Mouse (Mus musculus): Measurements from ENCODE around the gene Prr14l. TPM values are rescaled to one million over a fixed set of nuclear protein-coding genes. Genes with fewer than 3 reads are reported as not detected.

The Prr14l gene
- polyA plus RNA-seq, 1 experiment, result 16.8 TPM

DNA sequence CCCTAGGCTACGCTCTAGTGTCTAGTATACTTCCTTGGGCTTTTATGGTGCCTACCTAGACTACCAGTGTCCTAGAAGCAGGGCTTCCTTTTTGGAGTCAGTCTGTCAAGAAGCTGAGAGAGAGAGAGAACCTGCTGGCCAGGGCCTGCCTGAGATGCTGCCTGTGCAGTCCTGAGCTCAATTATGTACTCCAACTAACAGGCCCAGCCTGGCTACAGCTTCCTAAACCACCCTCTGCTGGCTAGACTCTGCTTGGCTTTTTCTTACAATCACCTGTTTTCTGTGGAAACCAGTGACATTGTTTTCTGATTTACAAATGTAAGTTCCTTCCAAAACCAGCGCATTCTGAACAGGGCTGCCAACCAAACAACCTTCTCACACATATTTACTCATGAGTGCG is 113.9 kb downstream of the Prr14l start:
- Histone ChIP-seq H3K27ac (ENCODE audit: insufficient read depth, low read length) (no peak overlapping the region), H3K4me3 (ENCODE audit: insufficient read depth, low read length) (no peak overlapping the region), H3K4me1 (ENCODE audit: control insufficient read depth, insufficient read depth, low read length) (no peaks in the 10 kb centered on the region)
- TF ChIP-seq POLR2A (IDR thresholded peaks at IDR 0.05; ENCODE audit: low read depth, low read length), result no peak
- no peak for TF ChIP-seq CTCF (IDR thresholded peaks at IDR 0.05; ENCODE audit: borderline replicate concordance, insufficient read depth, low read length)

Other genes starting within 250 kb of the Prr14l start
- 26.4 and 33.0 TPM in 2 replicates for gene Yes1, start 243.1 kb downstream of the Prr14l start, polyA plus RNA-seq (2011; ENCODE audit: insufficient read length, low read depth, missing spikeins)
- 39.9 and 41.3 TPM in 2 replicates for gene Pisd, start 68.6 kb downstream of the Prr14l start, polyA plus RNA-seq (2011; ENCODE audit: insufficient read length, low read depth, missing spikeins)
- not detected in 2 replicates for gene Gm20671, start 27.1 kb downstream of the Prr14l start, polyA plus RNA-seq (2011; ENCODE audit: insufficient read length, low read depth, missing spikeins)
- gene Depdc5, start 9.4 kb upstream of the Prr14l start, polyA plus RNA-seq (2011; ENCODE audit: insufficient read length, low read depth, missing spikeins), result 17.6 and 22.4 TPM in 2 replicates
- 306 and 356 TPM in 2 replicates for gene Ywhah, start 164.6 kb upstream of the Prr14l start, polyA plus RNA-seq (2011; ENCODE audit: insufficient read length, low read depth, missing spikeins)
- not detected in 2 replicates for gene Slc5a1, start 250.0 kb upstream of the Prr14l start, polyA plus RNA-seq (2011; ENCODE audit: insufficient read length, low read depth, missing spikeins)

All from embryonic fibroblast, embryonic 13.5 days (primary cell).